Mouse (Mus musculus) T-helper 1 cell (primary cell): Measurements from ENCODE around the gene Arhgap17.

Experiments used
- in situ Hi-C: fragments of 300-600 bp; cut with MboI, MseI; formaldehyde crosslinking; loops from one replicate; pipeline ENCODE4 v1.15.1; 2025; ENCODE audit warnings: high pct_unique_total_duplicates

The Arhgap17 gene

GRCm38 (mm10) chr7:123369759-123370481 lies at the start of gene Arhgap17, which contains the start of gene Lcmt1:
Gene Arhgap17 (minus strand): TSS chr7:123369915.
Gene Lcmt1 (plus strand): TSS chr7:123369784.
- in situ Hi-C loops: loop anchor here (10.0 kb wide), 1 partner anchor 975 kb away; no protein-coding TSS in a partner anchor

GRCm38 (mm10) chr7:123417661-123418060 lies 47.9 kb upstream of the Arhgap17 start:
- in situ Hi-C loops: no loop called here

GRCm38 (mm10) chr7:123416803-123417202 lies 47.1 kb upstream of the Arhgap17 start:
- in situ Hi-C loops: no loop called here

- in situ Hi-C loops: no loop called here
These were observed 42.4 kb upstream of the Arhgap17 start for GRCm38 (mm10) chr7:123412143-123412542.

- in situ Hi-C loops: no loop called here
These were observed 41.4 kb upstream of the Arhgap17 start for GRCm38 (mm10) chr7:123411109-123411508.

GRCm38 (mm10) chr7:123410502-123410901 lies 40.8 kb upstream of the Arhgap17 start:
- in situ Hi-C loops: no loop called here

- in situ Hi-C loops: no loop called here
These were observed 37.3 kb upstream of the Arhgap17 start for GRCm38 (mm10) chr7:123406988-123407387.

- in situ Hi-C loops: no loop called here
These were observed 35.9 kb upstream of the Arhgap17 start for GRCm38 (mm10) chr7:123405619-123406018.

GRCm38 (mm10) chr7:123404198-123404597 lies 34.5 kb upstream of the Arhgap17 start:
- in situ Hi-C loops: no loop called here

GRCm38 (mm10) chr7:123401121-123401520 lies 31.4 kb upstream of the Arhgap17 start:
- in situ Hi-C loops: no loop called here

- in situ Hi-C loops: no loop called here
These were observed 29.6 kb upstream of the Arhgap17 start for GRCm38 (mm10) chr7:123399286-123399685.

GRCm38 (mm10) chr7:123398828-123399227 lies 29.1 kb upstream of the Arhgap17 start:
- in situ Hi-C loops: no loop called here

GRCm38 (mm10) chr7:123397931-123398330 lies 28.2 kb upstream of the Arhgap17 start:
- in situ Hi-C loops: no loop called here

GRCm38 (mm10) chr7:123397369-123397768 lies 27.7 kb upstream of the Arhgap17 start:
- in situ Hi-C loops: no loop called here

- in situ Hi-C loops: no loop called here
These were observed 27.2 kb upstream of the Arhgap17 start for GRCm38 (mm10) chr7:123396900-123397299.

- in situ Hi-C loops: no loop called here
These were observed 24.6 kb upstream of the Arhgap17 start for GRCm38 (mm10) chr7:123394271-123394670.

- in situ Hi-C loops: no loop called here
These were observed 20.1 kb upstream of the Arhgap17 start for GRCm38 (mm10) chr7:123389686-123390280.

- in situ Hi-C loops: no loop called here
These were observed 16.1 kb upstream of the Arhgap17 start for GRCm38 (mm10) chr7:123385693-123386407.

GRCm38 (mm10) chr7:123377443-123378400 lies 8.0 kb upstream of the Arhgap17 start:
- in situ Hi-C loops: no loop called here

GRCm38 (mm10) chr7:123371501-123371900 lies 1.8 kb upstream of the Arhgap17 start:
- in situ Hi-C loops: no loop called here

GRCm38 (mm10) chr7:123370700-123371099 lies 985 bp upstream of the Arhgap17 start:
- in situ Hi-C loops: no loop called here
